Mouse (Mus musculus) left cerebral cortex, postnatal 4 days (tissue): ENCODE measurements around the gene Micu1. TPM values are rescaled to one million over a fixed set of nuclear protein-coding genes. Genes with fewer than 3 reads are reported as not detected.
"Not testable (repeated sequence)": the region's sequence is repeated elsewhere in the genome, so short reads cannot be mapped to it uniquely, and the experiment has no call there.

Source experiments
- DNase-seq: peaks from one replicate; pipeline ENCODE4 v3.0.0-alpha.2; 2022
- intact Hi-C: fragments of 180-260 bp; cut with DNase I; formaldehyde crosslinking; loops from one replicate; pipeline ENCODE4 v1.15.1; 2025
- total RNA-seq, 2 experiments: library from RNA; stranded (reverse); gene quantifications; 2 replicates each; pipeline ENCODE4 v1.2.3; 2021

Gene Micu1
- total RNA-seq, 2 experiments from 2014 or later = 59.2 to 62.6 TPM

DNA sequence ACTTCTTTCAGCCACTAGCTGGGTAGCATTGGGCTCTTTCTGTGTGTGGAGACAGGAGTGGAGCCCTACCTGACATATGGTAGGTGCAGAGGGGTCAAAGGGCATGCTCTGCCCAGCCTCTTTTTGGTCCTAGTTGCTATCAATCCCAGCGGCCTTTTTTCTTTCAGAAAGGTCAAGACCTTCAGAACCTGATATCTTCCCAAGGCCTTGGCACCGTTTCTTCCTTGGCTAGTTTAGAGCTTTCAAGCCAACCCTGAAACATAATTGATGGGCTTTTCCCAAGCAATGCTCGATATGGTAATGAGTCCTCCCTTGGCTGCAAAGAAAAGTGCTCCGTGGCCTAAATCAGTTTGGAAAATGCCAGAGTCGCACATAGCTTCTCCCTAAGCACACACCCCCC lies 140.8 kb downstream of the Micu1 start:
- intact Hi-C loops = no loop called here
- no peak for DNase-seq

DNA sequence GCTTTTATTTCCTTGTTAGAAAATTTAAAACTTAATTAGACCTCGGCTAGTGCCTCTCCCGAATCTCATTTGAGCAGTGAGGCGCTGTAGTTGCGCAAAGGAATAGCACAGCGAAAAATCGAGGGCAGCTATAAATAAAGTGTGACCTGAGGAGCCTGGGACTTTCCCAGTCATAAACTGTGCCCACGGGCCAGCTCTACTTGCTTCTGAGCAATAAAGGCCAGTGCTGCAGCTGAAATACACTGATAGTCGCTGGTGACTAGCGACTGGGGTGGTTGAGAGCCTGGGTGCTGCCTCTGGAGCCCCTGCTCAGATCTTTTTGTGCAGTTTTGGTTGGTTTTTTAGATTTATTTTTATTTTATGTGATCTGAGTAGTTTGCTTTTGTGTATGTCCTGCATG lies 142.4 kb downstream of the Micu1 start:
- DNase-seq = no peak
- intact Hi-C loops = no loop called here

DNA sequence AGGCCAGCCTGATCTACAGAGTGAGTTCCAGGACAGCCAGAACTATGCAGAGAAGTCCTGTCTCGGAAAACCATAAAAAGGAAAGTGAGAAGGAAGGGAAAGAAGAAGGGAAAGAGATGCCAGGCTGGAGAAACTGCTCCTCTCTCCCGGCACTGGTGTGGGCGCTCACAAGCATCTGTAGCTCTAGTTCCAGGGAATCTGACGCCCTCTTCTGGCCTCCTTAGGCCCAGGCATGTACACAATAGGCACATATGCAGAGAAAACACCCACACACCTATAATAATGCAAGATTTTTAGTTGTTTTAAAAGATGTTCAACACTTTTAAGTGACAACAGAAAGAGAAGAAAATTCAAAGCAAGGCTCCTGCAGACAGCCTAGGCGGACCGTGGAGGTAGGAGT lies 144.1 kb downstream of the Micu1 start:
- intact Hi-C loops = no loop called here
- DNase-seq = no peak

- DNase-seq = no peak
- intact Hi-C loops = no loop called here
Observed at GRCm38 (mm10) chr10:59848079-59848877, 146.0 kb downstream of the Micu1 start.

GRCm38 (mm10) chr10:59848953-59849352 lies 146.7 kb downstream of the Micu1 start:
- intact Hi-C loops = no loop called here
- no peak for DNase-seq

DNA sequence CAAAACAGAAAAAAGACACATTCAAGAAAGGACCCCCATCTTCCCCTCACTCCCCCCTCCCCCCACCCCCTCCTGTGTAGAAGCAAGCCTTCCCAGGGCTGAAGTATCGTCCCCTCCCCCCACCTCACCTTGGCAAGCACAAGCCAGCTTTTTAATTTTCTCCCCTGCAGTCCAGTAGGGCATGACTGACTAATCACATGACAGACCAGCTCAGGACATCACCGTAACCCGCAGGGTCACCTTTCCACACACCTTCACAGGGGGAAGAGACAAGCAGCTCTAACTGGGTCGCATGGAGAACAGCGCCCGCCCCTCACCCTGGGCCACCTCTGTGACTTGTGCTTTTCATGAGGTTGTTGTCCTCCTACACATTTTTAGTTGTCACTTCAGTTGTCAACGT lies 147.1 kb downstream of the Micu1 start:
- intact Hi-C loops = no loop called here
- no peak for DNase-seq

DNA sequence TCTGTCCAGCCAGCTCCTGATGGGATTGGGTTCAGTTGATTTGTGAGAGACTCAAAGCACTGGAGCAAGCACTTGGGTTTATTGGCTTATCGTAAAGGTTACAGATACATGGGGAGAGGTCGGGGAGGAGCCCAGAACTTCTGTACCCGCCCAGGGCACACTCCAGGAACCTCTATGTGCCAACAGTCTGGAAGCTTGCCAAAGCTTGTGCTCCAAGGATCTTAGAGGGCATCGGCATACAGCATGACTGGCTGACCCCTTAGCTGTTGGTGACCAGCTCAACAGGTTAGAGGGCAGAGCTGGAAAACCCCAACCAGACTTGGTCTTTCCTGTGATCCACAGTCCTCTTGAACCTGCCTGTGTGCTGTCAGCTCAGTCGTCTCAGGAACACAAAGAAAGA lies 154.9 kb downstream of the Micu1 start:
- intact Hi-C loops = no loop called here

GRCm38 (mm10) chr10:59860684-59861083 lies 158.4 kb downstream of the Micu1 start:
- intact Hi-C loops = loop anchor here (10.0 kb wide), 3 partner anchors 246 to 686 kb away; partner anchors contain the start of genes Gm10322 and Mcu
- DNase-seq = no peak

More for the DNA sequence above, 154.9 kb downstream of the Micu1 start:
- no peak for DNase-seq

- no peak for DNase-seq
- intact Hi-C loops = loop anchor here (10.0 kb wide), 3 partner anchors 246 to 686 kb away; partner anchors contain the start of genes Gm10322 and Mcu
Observed at GRCm38 (mm10) chr10:59861201-59861600, 158.9 kb downstream of the Micu1 start.

- no peak for DNase-seq
- intact Hi-C loops = loop anchor here (10.0 kb wide), 3 partner anchors 248 to 688 kb away; partner anchors contain the start of genes Gm10322 and Mcu
Observed at GRCm38 (mm10) chr10:59862816-59863440, 160.7 kb downstream of the Micu1 start.

DNA sequence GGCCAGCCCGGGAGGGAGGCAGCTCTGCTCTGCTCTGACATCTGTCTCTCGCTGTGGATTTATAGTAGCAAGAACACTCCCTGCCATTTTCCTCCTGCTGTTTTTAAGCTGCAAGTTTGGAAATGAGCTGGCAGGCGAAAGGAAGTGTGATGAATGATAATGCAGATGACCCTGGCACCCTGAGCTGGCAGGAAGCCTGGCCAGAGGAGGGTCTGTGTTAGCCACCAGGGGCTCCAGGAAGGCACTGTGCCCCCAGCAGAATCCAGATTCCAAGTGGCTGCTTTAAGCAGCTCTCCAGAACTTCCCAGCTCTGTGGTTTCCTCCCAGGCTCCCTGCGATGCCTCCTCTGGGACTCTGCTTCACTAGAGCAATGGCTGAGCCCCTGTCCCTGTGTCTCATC lies 161.3 kb downstream of the Micu1 start:
- intact Hi-C loops = loop anchor here (10.0 kb wide), 3 partner anchors 249 to 689 kb away; partner anchors contain the start of genes Gm10322 and Mcu
- DNase-seq = peak; percentile 57

DNA sequence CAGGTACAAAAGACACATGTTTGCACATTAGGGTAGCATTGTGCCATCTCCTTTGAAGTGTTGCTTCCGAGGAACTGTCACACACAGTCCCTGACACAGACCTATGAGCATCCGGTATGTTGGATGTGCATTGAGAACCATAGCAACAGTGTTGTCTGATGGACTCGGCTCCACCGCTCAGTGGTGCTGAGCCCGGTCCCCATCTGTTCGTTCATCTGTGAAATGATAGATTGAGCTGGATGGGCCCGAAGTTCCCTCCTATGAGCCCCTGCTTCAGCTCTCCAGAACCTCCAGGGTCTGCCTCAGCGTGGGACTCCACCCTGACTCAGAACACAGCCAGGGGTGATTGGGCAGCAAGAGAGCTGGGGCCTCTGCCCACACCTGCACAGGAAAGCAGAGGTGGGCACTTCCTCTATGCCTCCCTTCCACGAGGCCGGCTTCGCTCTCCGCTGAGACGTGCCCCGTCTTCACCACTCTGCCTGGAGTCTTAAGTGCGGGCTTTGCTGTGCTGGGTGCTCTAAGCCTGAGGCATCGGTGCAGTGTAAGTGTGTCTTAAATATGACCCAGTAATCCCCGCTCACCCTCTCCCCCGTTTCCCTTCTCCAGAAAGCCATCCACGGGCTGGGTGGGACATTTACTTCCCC lies 162.1 kb downstream of the Micu1 start:
- intact Hi-C loops = loop anchor here (10.0 kb wide), 3 partner anchors 250 to 690 kb away; partner anchors contain the start of genes Gm10322 and Mcu
- DNase-seq = no peak

DNA sequence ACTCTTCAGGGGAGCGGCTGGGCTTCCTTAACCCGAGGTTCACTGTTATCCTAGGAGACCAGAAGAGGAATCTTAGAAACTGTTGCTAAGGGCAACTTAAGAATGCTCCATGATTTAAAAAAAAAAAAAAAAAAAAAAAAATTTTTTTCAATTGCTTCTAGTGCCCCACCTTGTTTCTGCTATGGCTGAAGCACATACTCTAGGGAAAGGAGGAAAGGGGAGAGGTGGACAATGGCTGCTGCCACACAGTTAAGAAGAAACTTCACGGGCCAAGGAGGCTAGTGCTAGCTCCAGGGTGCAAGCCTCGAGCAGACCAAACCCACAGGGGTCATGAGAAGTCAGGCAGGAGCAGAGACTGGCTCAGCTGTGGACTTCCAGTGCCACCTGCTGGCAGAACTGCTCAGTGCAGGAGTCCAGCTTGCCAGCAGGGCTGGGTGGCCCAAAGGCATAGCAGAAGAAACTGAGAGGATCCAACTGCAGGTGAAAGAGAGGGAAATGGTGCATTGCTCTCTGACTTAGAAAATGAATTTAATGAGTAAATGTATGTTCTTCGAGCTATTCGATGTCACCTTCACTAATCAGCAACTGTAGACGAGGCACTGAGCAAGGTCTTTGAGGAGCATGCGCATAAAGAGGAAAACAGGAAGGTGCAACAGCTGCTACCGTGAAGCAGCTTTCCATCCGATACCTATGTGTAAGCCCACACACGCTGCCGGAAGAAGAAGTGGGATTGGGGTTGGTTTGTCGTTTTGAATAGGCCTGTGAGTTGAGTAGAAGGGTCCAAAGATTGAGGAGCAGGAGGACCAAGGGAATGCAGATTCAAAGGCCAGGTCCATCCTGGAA lies 162.8 kb downstream of the Micu1 start:
- intact Hi-C loops = loop anchor here (5.0 to 10.0 kb wide), 4 partner anchors 250 to 690 kb away; partner anchors contain the start of genes Gm10322 and Mcu
- peak; percentile 89 for DNase-seq

GRCm38 (mm10) chr10:59868266-59868665 lies 166.0 kb downstream of the Micu1 start:
- no peak for DNase-seq
- intact Hi-C loops = loop anchor here (5.0 to 10.0 kb wide), 4 partner anchors 253 to 693 kb away; partner anchors contain the start of genes Gm10322 and Mcu

GRCm38 (mm10) chr10:59870038-59870437 lies 167.8 kb downstream of the Micu1 start:
- no peak for DNase-seq
- intact Hi-C loops = no loop called here

DNA sequence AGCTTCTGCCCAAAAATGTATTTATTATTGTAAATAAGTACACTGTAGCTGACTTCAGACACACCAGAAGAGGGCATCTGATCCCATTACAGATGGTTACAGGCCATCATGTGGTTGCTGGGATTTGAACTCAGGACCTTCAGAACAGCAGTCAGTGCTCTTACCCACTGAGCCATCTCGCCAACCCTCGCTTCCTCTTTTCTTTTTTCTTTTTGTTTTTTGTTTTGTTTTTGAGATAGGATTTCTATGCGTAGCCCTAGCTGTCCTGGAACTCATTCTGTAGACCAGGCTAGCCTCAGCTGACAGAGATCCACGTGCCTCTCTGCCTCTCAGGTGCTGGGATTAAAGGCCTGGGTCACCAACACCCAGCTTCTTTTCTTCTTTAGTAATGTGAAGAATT lies 170.4 kb downstream of the Micu1 start:
- intact Hi-C loops, DNase-seq: not testable (repeated sequence)

DNA sequence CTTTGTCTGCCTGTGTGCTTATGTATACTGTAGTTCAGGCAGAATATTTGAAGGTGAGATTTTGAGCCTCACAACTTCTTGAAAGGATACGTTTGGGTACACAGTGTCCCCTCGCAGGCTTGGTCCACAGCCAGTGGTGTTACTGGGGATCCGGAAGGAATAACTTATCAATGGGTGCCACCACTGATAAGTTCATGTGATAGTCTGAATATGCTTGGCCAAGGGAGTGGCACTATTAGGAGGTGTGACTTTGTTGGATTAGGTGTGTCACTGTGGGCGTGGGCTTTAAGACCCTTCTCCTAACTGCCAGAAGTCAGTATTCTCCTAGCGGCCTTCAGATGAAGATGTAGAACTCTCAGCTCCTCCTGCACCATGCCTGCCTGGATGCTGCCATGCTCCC lies 170.9 kb downstream of the Micu1 start:
- intact Hi-C loops = no loop called here
- DNase-seq = no peak

GRCm38 (mm10) chr10:59873613-59874012 lies 171.3 kb downstream of the Micu1 start:
- intact Hi-C loops = no loop called here
- DNase-seq = no peak

- intact Hi-C loops = no loop called here
- no peak for DNase-seq
Observed at GRCm38 (mm10) chr10:59875396-59875795, 173.1 kb downstream of the Micu1 start.

- intact Hi-C loops, DNase-seq: not testable (repeated sequence)
Observed at GRCm38 (mm10) chr10:59876698-59877097, 174.4 kb downstream of the Micu1 start.
